Mouse (Mus musculus): Measurements from ENCODE around the gene Izumo3.
"Not testable (repeated sequence)": the region's sequence is repeated elsewhere in the genome, so short reads cannot be mapped to it uniquely, and the experiment has no call there.

The Izumo3 gene

GRCm38 (mm10) chr4:92147134-92147533 lies at the start of gene Izumo3:
Izumo3 (minus strand) TSS chr4:92147234.
- DNase-seq = no peak

GRCm38 (mm10) chr4:92191649-92192048 lies 44.6 kb upstream of the Izumo3 start, which contains the start of gene Gm12666:
Gm12666 (minus strand) TSS chr4:92191749.
- not testable (repeated sequence) for DNase-seq

- no peak for DNase-seq
These were observed 5.6 kb upstream of the Izumo3 start for GRCm38 (mm10) chr4:92152646-92153045.

GRCm38 (mm10) chr4:92111390-92111988 lies 35.5 kb downstream of the Izumo3 start:
- no peak for DNase-seq

GRCm38 (mm10) chr4:92097386-92097785 lies 49.6 kb downstream of the Izumo3 start:
- no peak for DNase-seq

- DNase-seq = no peak
These were observed 51.1 kb downstream of the Izumo3 start for GRCm38 (mm10) chr4:92095951-92096350.
